Mouse (Mus musculus): ENCODE measurements around the gene Eng. TPM values are rescaled to one million over a fixed set of nuclear protein-coding genes. Genes with fewer than 3 reads are reported as not detected.

Gene Eng
- polyA plus RNA-seq, 1 experiment from 2014 or later: 25.7 TPM

DNA sequence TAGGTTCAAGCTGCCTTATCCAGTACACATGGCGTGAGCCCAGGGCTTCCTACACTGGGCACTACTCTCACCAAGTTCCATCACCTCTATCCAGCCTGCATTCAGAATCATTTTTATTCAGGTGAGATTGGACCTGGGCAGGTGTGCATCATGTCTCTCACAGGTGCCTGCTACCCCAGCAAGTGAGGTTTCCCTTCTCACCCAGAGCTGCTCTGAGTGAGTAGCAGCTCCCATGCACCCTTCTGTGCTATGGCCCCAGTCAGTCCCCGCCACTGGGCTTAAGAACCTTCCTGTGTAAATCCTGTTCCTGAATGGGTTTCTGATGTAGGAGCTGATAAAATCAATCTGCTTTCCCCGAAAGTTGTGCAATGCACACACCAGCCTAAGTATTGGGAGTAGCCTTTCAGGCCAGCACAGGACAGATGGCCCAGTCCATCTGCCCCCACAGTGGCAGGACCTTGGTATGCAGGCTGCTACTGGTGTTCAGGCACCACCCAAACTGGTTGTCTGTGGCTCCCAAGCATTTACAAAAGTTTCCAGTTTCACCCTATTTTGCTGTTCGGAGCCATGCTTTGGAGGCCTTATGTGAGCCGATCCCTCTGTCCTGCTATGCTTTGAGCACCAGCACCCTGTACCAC is 22.2 kb upstream of the Eng start:
- H3K27ac ChIP-seq: peak overlapping the region; percentile 88
- 73% methylated on average over 5 of the region's 5 CpGs for WGBS
- H3K9me3 ChIP-seq: no peaks in the 10 kb centered on the region; the same call in 1 of the 2 replicates
- peaks cover 1% of the 10 kb centered on the region for H3K36me3 ChIP-seq
- no peak overlapping the region for H3K4me3 ChIP-seq (replicated peaks)
- peaks cover 85% of the 10 kb centered on the region for H3K4me1 ChIP-seq (replicated peaks)
- H3K4me2 ChIP-seq: no peak overlapping the region
- H3K9ac ChIP-seq (replicated peaks): no peak overlapping the region
- no peaks in the 10 kb centered on the region for H3K27me3 ChIP-seq
- no peak for ATAC-seq (ENCODE audit: insufficient number of reproducible peaks, insufficient read depth, low FRiP score, low TSS enrichment, low read depth)

DNA sequence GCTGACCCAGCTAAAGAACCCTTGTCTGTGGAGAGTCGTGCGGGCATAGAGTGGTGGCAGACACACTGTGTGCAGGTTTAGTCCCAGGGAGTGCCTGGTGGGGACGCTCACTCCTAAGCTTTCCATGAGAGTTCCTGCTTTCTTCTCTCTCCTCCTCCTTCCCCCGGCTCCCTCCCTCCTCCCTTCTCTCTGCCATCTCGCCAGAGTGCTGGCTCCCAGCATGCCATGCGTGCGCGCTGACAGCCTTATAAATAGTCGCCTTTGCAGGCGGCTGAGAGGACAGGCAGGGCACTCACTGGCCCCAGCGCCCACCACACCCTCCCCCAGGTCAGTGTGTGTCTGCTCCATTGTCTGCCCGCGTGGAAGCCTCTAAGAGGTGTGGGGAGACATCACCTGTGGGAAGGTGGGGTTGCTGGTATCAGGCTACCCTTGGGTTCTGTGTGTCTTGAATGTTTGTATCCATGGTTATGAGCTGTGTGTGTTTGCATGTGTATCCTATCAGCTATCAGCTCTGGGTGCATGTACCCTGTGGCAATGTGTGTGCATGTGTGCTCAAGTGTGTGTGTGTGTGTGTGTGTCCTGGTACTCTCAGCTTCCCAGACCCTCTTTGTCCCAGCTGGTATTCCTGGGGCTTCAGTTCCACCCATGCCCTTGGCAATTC is 21.1 kb upstream of the Eng start:
- H3K27ac ChIP-seq: peak overlapping the region; percentile 88
- H3K4me1 ChIP-seq (replicated peaks): peaks cover 78% of the 10 kb centered on the region

DNA sequence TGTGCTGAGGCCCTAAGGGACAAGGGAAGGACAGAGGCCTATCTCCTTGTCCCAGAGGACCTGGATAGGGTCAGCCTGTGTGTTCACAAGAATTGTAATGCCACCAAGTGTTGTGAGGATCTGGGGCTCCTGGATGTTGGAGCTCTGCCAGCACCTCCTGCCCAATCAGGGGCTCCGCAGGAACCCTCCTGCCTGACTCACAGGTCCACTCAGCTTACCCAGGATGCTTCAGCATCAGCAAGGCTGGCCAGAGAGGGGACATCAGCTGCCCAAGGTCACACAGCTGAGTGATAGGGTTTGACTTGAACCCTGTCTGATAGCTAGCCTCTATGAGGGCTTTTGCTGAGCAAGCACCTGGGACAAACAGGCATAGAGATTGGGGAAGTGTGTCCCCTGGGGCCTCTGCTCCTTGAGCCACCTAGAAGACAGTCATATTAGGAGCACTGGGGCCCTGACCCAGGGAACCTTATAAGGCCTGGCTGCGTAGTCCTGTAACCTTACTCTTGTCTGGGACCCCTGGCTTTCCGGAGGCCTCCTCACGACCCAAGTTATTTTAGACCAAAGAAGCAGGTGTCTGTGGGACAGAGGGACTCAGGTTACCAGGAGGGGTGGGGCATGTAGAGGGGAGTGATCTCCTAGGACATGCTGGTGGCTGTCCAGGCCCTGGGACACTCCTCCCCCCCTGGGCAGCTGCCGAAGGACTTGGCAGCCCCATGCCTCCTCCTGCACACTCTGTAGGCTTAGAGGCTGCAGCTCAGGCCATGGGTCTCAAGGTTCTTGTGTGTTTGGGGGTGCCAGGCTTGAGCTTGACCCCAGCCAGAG is 20.3 kb upstream of the Eng start:
- Histone ChIP-seq H3K27me3 (no peaks in the 10 kb centered on the region), H3K4me1 (replicated peaks) (peaks cover 71% of the 10 kb centered on the region), H3K4me2 (peak overlapping the region; percentile 56), H3K9me3 (no peaks in the 10 kb centered on the region; the same call in 1 of the 2 replicates), H3K4me3 (replicated peaks) (peak overlapping the region; percentile 30), H3K9ac (replicated peaks) (peak overlapping the region; percentile 47; the same call in 1 of the 2 replicates), H3K36me3 (no peaks in the 10 kb centered on the region), H3K27ac (peak overlapping the region; percentile 88)
- ATAC-seq (ENCODE audit: insufficient number of reproducible peaks, insufficient read depth, low FRiP score, low TSS enrichment, low read depth): 0 out of 2 replicates have a peak, but pooled peaks have one; percentile 16
- 29% methylated on average over 5 of the region's 5 CpGs for WGBS

More for the DNA sequence above, 21.1 kb upstream of the Eng start:
- Histone ChIP-seq H3K9ac (replicated peaks) (peak overlapping the region; percentile 47), H3K4me3 (replicated peaks) (peak overlapping the region; percentile 30), H3K36me3 (no peaks in the 10 kb centered on the region), H3K27me3 (no peaks in the 10 kb centered on the region), H3K9me3 (no peaks in the 10 kb centered on the region; the same call in 1 of the 2 replicates), H3K4me2 (peak overlapping the region; percentile 56)
- WGBS: 3% methylated on average over 13 of the region's 13 CpGs
- ATAC-seq (ENCODE audit: insufficient number of reproducible peaks, insufficient read depth, low FRiP score, low TSS enrichment, low read depth): no peak

DNA sequence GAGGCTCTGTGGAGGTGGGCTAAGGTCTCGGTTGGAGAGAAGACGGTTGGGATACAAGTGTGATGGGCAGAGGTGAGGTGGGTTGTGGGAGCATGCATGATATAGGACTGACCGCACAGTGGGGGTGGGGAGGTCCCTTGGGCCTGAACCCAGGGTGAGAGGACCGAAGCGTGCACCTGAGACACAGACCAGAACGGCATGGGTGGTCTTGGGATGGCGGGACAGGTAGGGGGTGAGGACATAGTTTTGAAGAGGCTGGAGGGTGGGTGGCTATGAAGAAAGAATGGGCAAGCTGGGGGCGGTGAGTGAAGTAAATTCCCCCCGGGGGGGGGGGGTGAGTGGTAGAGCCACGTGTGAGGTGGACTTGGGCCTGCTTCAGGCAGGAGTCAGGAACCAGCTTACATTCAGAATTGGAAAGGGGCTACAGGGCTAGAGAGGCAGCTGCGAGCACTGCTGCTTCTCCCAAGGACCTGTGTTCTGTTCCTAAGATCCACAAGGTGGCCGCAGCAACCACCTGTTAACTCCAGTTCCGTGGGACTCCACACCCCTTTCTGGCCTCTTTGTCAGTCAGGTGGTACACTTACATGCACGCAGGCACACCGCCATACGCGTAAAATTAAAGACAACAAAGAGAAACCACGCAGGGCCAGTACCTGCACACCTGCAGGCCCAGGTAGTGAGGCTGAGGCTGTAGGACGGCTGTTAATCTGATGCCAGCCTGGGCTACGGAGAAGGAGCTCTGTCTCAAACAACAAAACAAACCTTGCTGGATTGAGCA is 18.9 kb upstream of the Eng start:
- no peak for ATAC-seq (ENCODE audit: insufficient number of reproducible peaks, insufficient read depth, low FRiP score, low TSS enrichment, low read depth)
- H3K4me3 ChIP-seq (replicated peaks): no peak overlapping the region
- peaks cover 58% of the 10 kb centered on the region for H3K4me1 ChIP-seq (replicated peaks)
- WGBS: 58% methylated on average over 20 of the region's 20 CpGs
- no peaks in the 10 kb centered on the region for H3K9me3 ChIP-seq
- peak overlapping the region; percentile 18; the same call in 1 of the 2 replicates for H3K9ac ChIP-seq (replicated peaks)
- no peaks in the 10 kb centered on the region for H3K27me3 ChIP-seq
- H3K27ac ChIP-seq: 0 out of 2 replicates have a peak overlapping the region, but pooled peaks have one; percentile 7
- H3K4me2 ChIP-seq: peak overlapping the region; percentile 56; the same call in 1 of the 2 replicates
- H3K36me3 ChIP-seq: no peaks in the 10 kb centered on the region

DNA sequence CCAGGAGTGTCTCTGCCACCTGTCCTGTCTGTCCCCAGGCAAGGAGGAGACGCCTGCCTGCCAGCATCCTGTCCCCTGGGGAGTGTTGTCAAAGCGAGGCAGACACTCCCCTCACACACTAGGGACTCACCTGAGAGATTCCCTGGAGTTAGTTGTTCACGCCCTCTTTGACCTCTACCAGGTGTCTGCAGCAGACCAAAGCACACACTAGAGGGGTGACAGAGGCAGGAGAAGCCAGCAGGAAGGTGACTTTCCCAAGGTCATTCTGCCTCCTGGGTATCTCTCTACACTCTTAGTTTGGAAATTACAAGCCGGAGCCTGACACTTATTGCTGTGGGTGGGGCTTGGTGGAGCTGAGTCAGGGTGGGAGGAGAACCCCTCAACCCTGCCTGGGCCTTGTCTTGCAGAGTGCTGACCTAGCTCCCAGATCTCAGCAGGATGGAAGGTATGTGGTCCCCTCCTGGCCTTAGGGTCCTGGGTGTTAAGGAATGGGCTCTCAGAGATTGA is 18.3 kb upstream of the Eng start:
- no peaks in the 10 kb centered on the region for H3K27me3 ChIP-seq
- no peaks in the 10 kb centered on the region for H3K9me3 ChIP-seq
- WGBS: 59% methylated on average over 4 of the region's 4 CpGs
- peak overlapping the region; percentile 18; the same call in 1 of the 2 replicates for H3K9ac ChIP-seq (replicated peaks)
- ATAC-seq (ENCODE audit: insufficient number of reproducible peaks, insufficient read depth, low FRiP score, low TSS enrichment, low read depth): no peak
- H3K4me3 ChIP-seq (replicated peaks): no peak overlapping the region
- no peak overlapping the region for H3K4me2 ChIP-seq
- peaks cover 58% of the 10 kb centered on the region for H3K4me1 ChIP-seq (replicated peaks)
- H3K27ac ChIP-seq: peak overlapping the region; percentile 62; the same call in 1 of the 2 replicates
- H3K36me3 ChIP-seq: no peaks in the 10 kb centered on the region

DNA sequence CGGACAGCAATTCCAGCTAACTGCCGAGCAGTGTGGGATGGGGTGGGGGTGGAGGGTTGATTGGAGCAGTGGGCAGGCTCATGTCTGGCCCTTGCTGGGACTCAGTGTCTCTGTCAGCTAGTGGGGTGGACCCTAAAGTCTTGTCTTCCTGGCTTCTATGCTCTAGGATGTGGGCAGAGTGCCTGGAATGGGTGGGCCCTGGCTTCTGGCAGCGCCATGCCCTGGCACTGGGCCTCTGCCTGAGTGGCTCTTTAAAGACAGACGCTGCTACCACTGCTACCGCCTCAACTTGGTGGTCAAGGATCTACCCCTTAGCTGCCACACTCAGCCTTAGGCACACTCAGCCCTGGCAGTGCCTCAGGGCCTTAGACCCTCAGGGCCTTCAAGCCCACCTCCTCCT is 17.7 kb upstream of the Eng start:
- ATAC-seq (ENCODE audit: insufficient number of reproducible peaks, insufficient read depth, low FRiP score, low TSS enrichment, low read depth): no peak
- peak overlapping the region; percentile 7; the same call in 1 of the 2 replicates for H3K4me2 ChIP-seq
- H3K27ac ChIP-seq: peak overlapping the region; percentile 62; the same call in 1 of the 2 replicates
- H3K27me3 ChIP-seq: no peaks in the 10 kb centered on the region
- peaks cover 58% of the 10 kb centered on the region for H3K4me1 ChIP-seq (replicated peaks)
- H3K36me3 ChIP-seq: no peaks in the 10 kb centered on the region; the same call in 1 of the 2 replicates
- WGBS: 49% methylated on average over 5 of the region's 5 CpGs
- no peak overlapping the region for H3K9ac ChIP-seq (replicated peaks)
- H3K4me3 ChIP-seq (replicated peaks): no peak overlapping the region
- no peaks in the 10 kb centered on the region for H3K9me3 ChIP-seq

GRCm38 (mm10) chr2:32629276-32629976 is 17.0 kb upstream of the Eng start:
- ATAC-seq (ENCODE audit: insufficient number of reproducible peaks, insufficient read depth, low FRiP score, low TSS enrichment, low read depth): 0 out of 2 replicates have a peak, but pooled peaks have one; percentile 1
- no peaks in the 10 kb centered on the region for H3K9me3 ChIP-seq
- peak overlapping the region; percentile 62 for H3K27ac ChIP-seq
- 48% methylated on average over 9 of the region's 9 CpGs for WGBS
- peak overlapping the region; percentile 7; the same call in 1 of the 2 replicates for H3K4me2 ChIP-seq
- H3K4me3 ChIP-seq (replicated peaks): no peak overlapping the region
- no peaks in the 10 kb centered on the region; the same call in 1 of the 2 replicates for H3K36me3 ChIP-seq
- H3K27me3 ChIP-seq: no peaks in the 10 kb centered on the region
- peak overlapping the region; percentile 35; the same call in 1 of the 2 replicates for H3K9ac ChIP-seq (replicated peaks)
- H3K4me1 ChIP-seq (replicated peaks): peaks cover 52% of the 10 kb centered on the region

DNA sequence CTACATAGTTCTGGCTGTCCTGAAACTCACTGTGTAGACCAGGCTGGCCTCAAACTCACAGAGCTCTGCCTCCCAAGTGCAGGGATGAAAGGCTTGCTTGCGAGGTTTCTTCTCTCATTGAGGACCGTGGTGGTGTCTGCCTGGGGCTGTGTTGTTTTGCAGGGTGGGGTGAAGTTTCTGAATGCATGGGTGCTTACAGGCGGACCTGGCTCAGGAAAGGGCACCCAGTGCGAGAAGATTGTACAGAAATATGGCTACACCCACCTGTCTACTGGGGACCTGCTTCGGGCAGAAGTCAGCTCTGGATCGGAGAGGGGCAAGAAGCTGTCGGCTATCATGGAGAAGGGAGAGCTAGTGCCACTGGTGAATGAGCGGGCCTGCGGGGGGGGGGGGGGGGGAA is 16.4 kb upstream of the Eng start:
- no peaks in the 10 kb centered on the region for H3K27me3 ChIP-seq
- no peak overlapping the region for H3K9ac ChIP-seq (replicated peaks)
- no peak for ATAC-seq (ENCODE audit: insufficient number of reproducible peaks, insufficient read depth, low FRiP score, low TSS enrichment, low read depth)
- H3K36me3 ChIP-seq: no peaks in the 10 kb centered on the region; the same call in 1 of the 2 replicates
- H3K4me2 ChIP-seq: no peak overlapping the region
- 85% methylated on average over 7 of the region's 9 CpGs for WGBS
- no peak overlapping the region for H3K4me3 ChIP-seq (replicated peaks)
- peak overlapping the region; percentile 62; the same call in 1 of the 2 replicates for H3K27ac ChIP-seq
- peaks cover 46% of the 10 kb centered on the region for H3K4me1 ChIP-seq (replicated peaks)
- H3K9me3 ChIP-seq: no peaks in the 10 kb centered on the region

GRCm38 (mm10) chr2:32631046-32631445 is 15.3 kb upstream of the Eng start:
- 87% methylated on average over 10 of the region's 10 CpGs for WGBS
- Histone ChIP-seq H3K9me3 (no peaks in the 10 kb centered on the region), H3K27ac (no peak overlapping the region), H3K9ac (replicated peaks) (no peak overlapping the region), H3K36me3 (no peaks in the 10 kb centered on the region; the same call in 1 of the 2 replicates), H3K27me3 (no peaks in the 10 kb centered on the region), H3K4me2 (no peak overlapping the region), H3K4me1 (replicated peaks) (peaks cover 36% of the 10 kb centered on the region), H3K4me3 (replicated peaks) (no peak overlapping the region)
- no peak for ATAC-seq (ENCODE audit: insufficient number of reproducible peaks, insufficient read depth, low FRiP score, low TSS enrichment, low read depth)
